Mouse (Mus musculus) layer of hippocampus, postnatal 14 days (tissue): Measurements from ENCODE around the gene Rab5c. TPM values are rescaled to one million over a fixed set of nuclear protein-coding genes. Genes with fewer than 3 reads are reported as not detected.

Source experiments
- DNase-seq, 2 experiments: peaks; one replicate each; pipeline ENCODE4 v3.0.0; 2021 to 2022; ENCODE audit warnings: low spot score in 2 of 2, mixed read lengths in 1 of 2
- total RNA-seq, 2 experiments: library from RNA; stranded (reverse); gene quantifications; 2 replicates each; pipeline ENCODE4 v1.2.3; 2021

Rab5c gene
- total RNA-seq, 2 experiments from 2014 or later, result 145 to 150 TPM

DNA sequence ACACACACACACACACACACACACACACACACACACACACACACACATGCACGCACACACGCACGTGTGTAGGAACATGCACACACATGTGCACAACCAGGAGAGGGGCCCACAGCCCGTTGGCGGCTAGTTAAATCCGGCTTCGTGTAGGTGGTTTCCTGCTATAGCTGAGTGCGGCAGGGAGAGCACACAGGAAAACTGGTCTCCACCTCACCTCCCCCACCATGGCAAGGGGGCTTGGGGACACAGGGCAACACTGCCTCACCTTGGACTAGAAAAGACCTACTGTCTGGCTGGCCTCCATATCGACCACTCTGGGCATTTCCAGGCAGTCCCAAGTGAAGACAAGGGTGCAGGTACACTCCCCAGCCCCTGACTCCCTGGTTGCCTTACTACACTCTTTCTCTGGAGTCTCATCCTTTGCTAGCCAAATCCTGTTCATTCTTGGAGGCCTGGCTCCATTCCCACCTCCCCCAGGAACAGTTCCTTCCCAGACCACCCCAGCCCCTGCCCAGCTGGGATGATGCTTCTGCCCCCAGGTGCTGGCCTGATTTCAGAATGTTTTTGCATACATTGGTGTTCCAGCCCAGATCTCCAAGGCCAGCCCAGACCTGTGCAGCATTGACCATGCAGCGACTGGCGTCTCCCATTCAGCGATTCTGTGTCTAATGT lies 16.1 kb upstream of the Rab5c start:
- DNase-seq, result no peak

DNA sequence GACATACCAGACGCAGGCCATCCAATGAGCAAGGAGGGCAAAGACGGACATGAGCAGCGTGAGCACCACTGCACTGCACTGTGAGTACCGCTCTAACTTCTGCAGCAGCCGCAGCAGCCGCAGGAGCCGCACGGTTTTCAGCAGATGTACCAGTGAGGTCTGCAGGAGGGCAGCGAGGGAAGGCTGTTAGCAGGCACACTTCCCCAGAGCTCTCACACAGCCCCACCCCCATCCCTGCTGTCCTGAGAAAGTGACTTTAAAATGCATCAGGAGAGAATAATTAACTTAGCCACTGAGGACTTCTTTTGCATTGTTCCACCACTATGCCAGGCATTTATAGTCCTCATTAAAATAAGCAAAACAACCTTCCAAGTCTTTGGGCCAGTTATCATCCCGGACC lies 14.3 kb upstream of the Rab5c start:
- no peak for DNase-seq

DNA sequence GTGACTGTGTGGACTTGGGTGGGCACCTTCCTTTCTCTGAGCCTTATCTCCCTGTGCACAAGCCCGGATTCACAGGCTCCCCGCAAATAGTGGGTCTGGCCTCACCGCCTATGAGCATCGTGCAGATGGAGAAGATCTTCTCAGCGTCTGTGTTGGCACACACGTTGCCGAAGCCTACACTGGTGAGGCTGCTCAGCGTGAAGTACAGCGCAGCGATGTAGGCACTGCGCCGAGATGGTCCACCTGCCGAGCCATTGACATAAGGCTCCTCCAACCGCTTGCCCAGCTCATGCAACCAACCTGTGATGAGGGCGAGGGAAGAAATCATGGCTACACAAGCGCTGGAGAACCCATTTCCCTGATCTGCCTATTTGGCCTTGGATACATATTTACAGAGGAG lies 12.1 kb upstream of the Rab5c start:
- DNase-seq, result no peak

DNA sequence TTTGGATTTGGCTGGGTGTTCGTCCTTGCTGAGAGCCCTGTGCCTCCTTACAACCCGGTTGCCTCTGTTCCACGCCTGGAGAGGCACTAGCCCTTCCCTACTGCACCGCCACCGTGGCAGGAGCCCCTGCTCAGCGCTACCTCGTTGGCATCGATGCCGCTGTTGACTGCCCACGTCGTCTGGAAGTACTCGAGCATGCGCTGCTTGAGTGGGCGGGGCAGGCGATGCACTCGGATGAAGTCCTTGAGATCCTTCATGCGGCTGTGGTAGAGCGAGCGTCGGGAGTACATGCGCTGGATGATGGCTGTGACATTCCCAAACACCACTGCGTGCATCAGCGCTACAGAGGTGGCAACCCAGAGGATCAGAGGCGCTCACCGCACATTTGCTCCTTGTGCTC lies 11.5 kb upstream of the Rab5c start:
- no peak for DNase-seq

DNA sequence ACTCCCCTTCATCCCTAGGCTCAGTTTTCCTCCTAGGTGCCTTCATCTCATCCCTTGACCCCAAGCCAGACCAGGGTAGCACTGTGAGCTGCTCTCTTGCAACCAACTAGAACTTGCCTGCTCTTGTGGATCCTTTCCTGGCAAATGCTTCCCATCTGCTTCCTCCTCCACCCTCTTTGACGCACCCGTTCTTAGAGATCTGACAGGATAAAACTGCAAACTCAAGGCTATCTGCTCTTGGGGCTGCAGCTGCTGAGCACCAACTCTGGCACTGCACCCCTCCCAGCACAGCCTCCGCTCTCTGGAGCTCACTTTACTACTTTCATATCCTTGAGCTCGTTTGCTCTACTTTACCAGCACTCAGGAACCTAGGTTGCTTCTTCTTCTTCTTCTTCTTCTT lies 10.6 kb upstream of the Rab5c start:
- DNase-seq, result no peak

DNA sequence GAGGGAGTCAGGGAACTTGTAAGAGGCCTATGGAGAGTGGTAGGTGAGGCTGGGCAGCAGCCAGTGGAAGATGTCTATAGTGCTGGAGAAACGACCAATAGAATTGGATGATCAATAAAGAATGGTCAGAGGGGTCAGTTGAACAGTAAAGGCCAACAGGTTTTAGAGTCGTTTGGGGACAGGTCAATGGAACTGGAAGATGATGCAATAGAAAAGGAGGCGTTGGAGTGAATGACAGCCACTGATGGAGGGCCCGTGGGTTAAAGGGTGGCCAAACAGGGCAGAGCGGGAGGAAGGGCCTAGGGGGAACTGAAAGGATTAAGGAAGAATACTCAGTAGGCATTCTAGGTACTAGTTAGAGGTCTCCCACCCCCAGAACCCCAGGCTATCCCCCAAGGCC lies 9.1 kb upstream of the Rab5c start:
- no peak for DNase-seq

DNA sequence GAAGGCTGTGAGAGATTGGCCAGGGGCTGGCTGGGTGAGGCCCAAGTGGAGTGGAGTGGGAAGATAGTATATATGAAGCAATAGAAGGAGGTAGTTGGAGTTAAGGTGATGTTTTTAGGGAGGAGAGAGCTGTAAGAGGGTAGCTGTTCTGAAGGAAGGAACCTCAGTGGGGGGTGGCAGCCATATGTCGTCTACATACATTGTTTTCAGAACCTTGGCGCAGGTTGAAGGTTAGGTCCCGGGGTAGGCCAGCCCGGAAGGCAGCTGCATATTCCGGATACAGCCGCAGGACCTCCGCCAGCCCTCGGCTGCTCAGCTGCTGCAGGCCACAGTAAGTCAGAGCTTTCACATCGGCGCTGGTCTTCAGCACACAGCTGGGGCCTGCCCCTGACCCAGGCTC lies 8.5 kb upstream of the Rab5c start:
- no peak for DNase-seq

DNA sequence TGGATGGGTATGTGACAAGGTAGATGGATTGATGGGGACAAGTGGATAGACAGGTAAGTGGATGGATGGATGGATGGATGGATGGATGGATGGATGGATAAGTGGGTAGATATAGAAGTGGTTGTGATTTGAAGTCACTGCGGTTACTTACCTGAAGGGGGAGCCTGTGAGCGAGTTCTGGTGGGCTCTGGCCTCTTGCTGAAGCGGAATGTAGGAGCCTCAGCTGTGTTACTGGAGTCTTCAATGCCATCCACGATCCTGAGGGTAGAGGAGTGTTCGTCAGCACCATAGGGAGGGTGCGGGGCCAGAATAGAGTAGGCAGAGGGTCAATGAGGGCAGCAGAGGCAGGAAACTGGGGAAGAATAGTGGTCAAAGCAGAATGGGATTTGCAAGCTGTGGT lies 7.1 kb upstream of the Rab5c start:
- DNase-seq, result no peak

DNA sequence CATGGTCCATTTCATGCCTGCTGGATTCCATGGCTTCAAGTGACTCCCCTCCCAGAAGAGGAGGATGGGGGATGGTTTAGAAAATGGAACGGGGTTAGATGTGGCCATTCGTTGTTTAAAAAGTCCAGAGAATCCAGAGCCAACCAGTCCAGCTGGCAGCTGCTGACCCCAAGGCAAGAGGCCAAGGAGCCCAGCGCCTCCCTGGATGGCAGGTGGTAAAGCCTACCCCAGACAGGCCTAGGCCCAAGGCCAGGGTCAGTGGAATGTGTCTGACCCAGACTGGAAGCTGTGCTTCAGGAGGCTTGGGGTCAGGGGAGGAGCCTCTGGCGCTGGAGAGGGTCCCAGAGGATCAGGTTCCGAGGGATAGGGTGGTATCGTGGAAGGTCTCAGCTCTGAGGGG lies 3.3 kb upstream of the Rab5c start:
- no peak for DNase-seq

DNA sequence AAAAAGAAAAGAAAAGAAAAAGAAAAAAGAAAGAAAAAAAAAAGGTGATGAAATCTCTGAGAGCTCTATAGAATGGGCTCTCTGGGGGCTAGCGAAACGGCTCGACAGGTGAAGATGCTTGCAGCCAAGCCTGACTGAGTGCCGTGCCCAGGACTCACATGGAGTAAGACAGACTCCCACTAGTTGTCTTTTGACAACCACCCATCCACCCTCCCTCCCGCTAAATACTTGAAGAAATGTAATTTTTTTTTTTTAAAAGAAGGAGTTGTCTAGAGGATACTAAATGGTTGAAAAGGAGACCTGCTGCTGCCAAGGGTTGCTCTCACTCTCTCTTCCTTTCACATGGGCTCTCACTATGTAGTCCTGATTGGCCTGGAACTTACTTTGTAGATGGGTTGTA lies 734 bp upstream of the Rab5c start:
- DNase-seq, result no peak

DNA sequence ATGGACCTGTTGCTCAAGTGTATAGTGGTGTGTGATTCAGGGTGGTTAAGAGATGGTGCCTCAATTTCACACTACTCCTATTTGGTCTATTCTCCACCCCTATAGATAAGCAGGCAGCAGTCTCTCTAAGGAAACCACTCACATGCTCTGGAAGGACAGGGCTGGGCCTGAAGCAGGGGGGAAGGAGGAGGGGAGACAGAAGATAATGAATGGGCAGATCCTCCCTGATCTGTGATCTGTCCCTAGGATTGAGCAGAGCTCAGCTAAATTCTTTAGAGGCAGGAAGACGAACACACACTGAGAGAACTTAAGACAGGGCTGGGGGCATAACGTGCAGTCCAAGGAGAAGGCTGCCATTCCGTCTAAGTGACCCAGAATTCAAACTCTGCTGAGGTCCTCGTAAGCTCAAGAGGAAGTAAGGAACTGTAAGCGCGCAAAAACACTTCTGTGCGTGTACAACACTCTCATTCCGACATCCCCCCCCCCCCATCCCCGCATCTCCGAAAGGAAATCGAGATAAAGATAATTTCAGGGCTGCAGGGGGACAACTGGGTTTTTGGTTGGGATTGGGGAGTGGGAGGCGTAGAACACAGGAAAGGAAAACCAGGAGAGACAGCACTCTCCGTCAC lies 796 bp downstream of the Rab5c start:
- no peak for DNase-seq

DNA sequence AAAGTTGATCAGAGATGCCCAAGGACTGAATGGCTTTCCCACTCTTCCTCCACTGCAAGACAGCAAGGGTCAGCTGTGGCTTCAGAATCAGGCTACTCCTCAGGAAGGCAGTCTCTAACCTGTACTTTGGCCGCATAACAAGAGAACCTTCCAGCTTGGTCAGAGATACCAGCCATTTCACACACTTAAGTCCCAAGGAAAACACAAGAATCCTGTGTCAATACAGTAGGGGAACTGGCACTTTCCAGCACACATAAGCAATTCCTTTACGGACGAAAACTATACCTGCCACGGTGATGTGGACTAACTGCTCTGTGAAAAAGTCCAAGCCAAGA lies 1.3 kb downstream of the Rab5c start:
- no peak for DNase-seq

DNA sequence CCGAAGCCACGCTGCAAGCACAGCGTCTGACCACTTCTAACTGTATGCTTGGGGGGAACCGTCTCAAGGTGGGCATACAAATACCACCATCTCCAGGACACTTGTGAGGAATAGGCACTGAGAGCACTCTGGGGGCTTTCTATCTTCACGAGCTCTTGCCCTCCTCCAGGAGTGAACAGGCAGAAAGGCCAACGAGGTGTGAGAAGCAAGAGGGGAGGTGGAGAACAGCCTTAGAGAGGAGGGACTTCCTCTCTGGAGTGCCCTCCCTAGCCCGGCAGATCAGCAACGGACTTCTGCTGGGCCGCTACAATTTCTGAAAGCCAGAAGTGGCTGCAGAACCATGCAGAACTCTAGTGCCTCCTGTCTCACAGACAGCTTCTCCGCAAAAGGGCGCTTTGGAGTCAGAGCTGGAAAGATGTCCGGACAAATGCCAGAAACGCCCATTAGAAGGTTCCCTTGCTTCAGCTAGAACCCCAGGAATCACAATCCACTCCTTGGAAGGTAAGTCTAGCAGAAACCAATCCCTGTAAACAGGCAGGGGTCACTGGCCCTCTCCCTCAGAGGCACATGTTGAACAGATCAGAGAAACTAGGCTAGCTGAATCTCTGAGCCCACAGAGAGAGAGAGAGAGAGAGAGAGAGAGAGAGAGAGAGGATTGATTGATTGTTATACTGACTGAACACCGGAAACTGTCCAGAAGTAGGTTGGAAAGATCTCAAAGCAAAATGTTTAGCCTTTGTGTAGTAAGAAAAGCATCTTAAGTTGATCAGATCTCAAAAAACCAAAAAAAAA lies 1.9 kb downstream of the Rab5c start:
- no peak for DNase-seq

DNA sequence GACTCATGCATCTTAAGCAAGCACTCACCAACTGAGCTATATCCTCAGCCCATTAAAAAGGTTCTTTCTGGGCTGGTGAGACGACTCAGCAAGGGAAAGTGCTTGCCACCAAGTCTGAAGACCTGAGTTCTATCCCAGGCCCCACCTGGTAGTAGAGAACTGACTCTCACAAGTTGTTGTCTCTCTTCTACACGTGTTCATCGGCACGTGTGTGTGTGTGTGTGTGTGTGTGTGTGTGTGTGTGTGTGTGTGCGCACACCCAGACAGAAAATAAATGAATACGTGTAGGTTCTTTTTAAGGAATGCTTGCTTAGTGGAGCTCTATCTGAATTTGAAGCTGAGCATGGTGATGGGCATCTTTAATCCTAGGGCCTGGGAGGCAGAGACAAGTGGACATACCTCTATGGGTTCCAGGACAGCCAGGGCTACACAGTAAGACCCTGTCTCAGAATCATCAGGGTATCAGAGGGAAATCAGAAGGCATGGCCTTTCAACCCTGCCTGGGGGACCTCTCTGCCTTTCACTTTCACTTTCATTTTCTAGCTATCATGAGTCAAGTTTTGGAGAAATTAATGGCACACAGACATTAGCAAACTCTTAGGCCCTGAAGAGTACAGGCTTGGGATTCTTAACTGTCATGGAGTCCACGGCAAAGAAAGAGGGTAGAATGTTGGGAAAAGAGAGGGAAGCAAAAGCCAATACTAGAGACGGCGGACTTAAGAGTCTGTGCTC lies 2.7 kb downstream of the Rab5c start:
- no peak for DNase-seq

DNA sequence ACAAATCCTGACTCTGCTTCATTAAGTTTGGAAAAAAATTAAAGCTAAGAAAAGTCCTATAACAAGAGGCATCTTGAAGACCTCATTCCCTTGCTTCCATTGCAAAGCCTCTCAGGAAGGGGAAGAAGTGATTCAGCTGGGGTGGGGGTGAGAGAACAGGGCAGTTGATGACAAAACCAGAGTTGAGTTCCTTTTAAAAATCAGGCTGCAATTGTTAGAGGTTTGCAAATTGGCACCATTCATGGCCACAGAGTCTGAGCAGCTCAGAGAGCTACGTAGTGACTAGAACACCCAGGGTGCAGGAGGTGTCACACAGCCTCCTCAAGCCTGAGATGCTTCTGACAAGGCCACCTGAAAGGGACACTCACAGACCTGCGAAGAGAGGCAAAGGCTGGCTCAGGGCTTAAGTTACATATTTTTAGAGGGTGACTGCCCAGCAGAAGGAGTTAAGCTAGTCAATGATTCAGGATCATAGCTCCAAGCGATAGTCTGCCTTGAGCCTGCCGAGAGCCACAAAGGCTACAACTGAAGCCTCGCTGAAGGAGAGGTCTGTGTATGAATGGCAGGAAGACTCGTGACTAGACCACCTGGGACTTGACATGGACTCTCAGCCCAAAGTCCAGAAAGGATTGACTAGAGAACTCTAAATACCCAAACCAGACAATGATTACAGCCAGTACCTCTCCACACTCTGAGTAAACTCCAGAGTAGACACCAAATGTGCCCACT lies 7.4 kb downstream of the Rab5c start:
- DNase-seq, result no peak

DNA sequence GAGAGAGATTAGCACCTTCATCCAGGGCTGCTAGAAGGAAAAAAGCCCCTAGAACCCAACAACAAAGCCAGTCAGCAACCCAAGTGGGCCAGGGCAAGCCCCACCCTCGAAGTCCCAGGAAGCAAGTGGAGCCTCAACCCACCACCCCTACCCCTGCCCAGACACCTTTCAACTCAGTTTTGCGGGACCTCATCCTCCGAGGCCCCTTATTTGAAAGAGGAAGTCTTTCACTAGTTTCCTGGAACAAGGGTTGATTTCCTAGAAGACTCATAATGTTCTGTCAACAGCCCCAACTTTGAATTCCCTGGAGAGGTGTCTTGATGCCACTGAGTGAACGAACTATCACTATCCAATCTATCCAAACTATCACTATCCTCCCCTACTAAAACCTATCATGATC lies 8.0 kb downstream of the Rab5c start:
- no peak for DNase-seq

DNA sequence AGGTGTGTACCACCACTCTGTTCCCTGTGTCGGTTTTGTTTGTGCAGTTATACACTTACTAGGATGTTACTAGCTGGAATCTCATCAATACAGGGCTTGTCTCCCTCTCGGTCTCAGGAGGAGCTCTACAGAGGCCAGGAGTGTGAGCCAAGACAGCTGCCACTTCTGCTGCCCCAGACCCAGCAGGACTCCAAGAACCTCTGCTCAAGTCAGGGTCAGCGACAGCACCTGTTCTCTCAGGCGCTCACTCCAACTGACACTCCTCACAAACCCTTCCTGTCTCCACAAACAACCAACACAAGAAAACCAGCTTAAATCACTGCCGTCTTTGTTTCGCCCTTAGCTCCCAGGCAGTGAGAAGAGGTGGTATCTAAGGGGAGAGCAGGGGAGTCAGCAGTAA lies 9.4 kb downstream of the Rab5c start:
- DNase-seq, result no peak

DNA sequence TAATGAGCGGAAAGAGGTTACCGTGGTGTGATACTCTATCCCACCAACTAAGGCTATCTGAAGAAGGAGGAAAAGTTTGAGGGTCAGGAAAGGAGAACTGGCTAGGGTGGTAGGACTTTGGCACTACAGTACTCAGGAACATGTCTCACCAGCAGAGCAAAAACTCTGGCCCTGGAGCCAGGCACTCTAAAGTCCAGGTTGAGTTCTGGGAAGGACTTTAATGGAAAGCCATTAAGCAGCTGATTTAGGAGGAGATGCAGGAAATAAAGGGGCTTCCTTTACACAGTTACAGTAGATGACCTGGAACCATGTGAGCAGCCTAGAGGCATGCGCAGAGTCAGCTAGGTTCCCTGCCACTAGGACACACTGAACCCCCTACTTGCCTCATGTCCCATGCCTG lies 10.8 kb downstream of the Rab5c start:
- DNase-seq, result no peak

DNA sequence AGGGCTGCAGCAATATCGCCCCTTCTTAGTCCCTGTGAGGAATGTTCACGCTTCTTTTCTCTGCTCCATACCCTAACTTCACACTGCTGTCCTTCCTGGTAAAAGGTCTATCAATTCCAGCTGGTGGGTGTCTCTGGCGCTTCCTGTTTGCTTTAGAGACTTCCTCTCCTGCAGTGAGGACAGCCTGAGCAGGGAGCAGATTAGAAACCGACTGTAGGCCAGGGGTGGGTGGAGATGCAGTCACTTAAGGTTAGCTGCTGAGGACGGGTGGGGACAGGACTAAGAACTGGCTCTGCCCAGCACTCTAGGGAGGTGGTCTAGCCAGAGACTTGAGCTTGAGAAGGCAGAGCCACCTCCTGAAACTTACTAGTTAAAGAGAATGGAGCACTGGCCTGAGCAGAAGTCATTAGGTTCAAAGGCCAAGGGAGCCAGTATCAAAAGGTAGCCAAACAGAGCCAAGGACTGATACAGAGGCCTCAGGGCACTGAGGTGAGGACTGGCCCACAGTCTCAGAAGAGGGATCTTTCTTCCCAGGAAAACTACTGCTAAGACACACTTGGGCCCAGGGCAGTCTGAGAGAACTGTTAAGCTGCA lies 13.0 kb downstream of the Rab5c start:
- no peak for DNase-seq

DNA sequence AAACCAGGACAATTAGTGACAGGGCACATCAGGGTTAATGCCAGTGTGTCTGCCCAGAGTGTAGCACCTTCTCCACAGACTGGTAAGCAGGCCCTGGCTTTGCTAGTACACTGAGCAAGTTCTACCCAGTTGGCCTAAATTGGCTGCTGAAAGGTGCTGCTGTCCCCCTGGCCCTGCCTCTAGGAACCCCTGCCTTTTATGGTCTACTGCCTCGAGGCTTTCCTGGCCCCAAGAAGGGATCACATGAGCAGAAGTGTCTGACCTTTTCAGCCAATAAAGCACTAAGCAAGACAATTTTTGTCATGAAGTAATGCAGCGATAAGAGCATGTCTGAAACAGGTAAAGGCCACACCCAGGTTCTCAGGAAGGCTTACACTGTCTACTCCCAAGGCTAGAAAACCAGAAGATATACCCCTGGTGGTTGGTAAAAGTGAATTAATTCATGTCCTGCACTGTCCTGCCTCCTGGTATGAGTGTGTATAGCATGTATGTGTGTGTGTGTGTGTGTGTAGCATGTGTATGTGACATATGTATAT lies 15.5 kb downstream of the Rab5c start:
- DNase-seq, result no peak
